Mouse (Mus musculus) myocyte (in vitro differentiated cells): ENCODE results near the gene Tdp1. TPM values are rescaled to one million over a fixed set of nuclear protein-coding genes. Genes with fewer than 3 reads are reported as not detected.

Experiments
- H3K27me3 ChIP-seq: one replicate; pipeline ENCODE4 v1.6.1; 2011; ENCODE audit not compliant: control insufficient read depth, insufficient read depth, insufficient read length
- H3K36me3 ChIP-seq: one replicate; pipeline ENCODE4 v1.6.1; 2011; ENCODE audit not compliant: control insufficient read depth, insufficient read depth
- H3K4me2 ChIP-seq: one replicate; pipeline ENCODE4 v1.6.1; 2011; ENCODE audit warnings: low read depth, control low read depth
- H3K4me3 ChIP-seq: one replicate; pipeline ENCODE4 v1.5.1; 2011; ENCODE audit warnings: mild to moderate bottlenecking, control low read depth, moderate library complexity
- H3K79me2 ChIP-seq: one replicate; pipeline ENCODE4 v1.6.1; 2011; ENCODE audit not compliant: control insufficient read depth, insufficient read depth
- H3ac ChIP-seq: one replicate; pipeline ENCODE4 v1.6.1; 2011; ENCODE audit not compliant: control insufficient read depth, insufficient read length
- CEBPB ChIP-seq: IDR thresholded peaks from 2 replicates; pipeline ENCODE4 v1.6.1; 2011; ENCODE audit warnings: mild to moderate bottlenecking, moderate library complexity; ENCODE audit not compliant: poor library complexity, insufficient read depth, severe bottlenecking
- E2F4 ChIP-seq: IDR thresholded peaks from one replicate; pipeline ENCODE4 v1.6.1; 2011; ENCODE audit warnings: mild to moderate bottlenecking, control low read depth, moderate library complexity; ENCODE audit not compliant: insufficient read depth
- MAX ChIP-seq: IDR thresholded peaks from one replicate; pipeline ENCODE4 v1.6.1; 2011; ENCODE audit warnings: low read depth, mild to moderate bottlenecking, control low read depth
- MYOD1 ChIP-seq, 3 experiments: IDR thresholded peaks; one replicate each; pipeline ENCODE4 v1.6.1; 2011; ENCODE audit warnings: control low read depth in 2 of 3, low read depth in 2 of 3, mild to moderate bottlenecking in 2 of 3, moderate library complexity in 1 of 3; ENCODE audit not compliant: insufficient read length in 2 of 3, control insufficient read depth in 1 of 3
- MYOG ChIP-seq, 3 experiments: IDR thresholded peaks; one replicate each; pipeline ENCODE4 v1.6.1; 2011; ENCODE audit warnings: control low read depth in 2 of 3, low read depth in 2 of 3, mild to moderate bottlenecking in 2 of 3; ENCODE audit not compliant: insufficient read length in 2 of 3, control insufficient read depth in 1 of 3, insufficient read depth in 1 of 3
- POLR2A ChIP-seq: IDR thresholded peaks from one replicate; pipeline ENCODE4 v1.6.1; 2011; ENCODE audit warnings: low read depth, mild to moderate bottlenecking, control low read depth, moderate library complexity; ENCODE audit not compliant: insufficient read length
- POLR2AphosphoS2 ChIP-seq: IDR thresholded peaks from one replicate; pipeline ENCODE4 v1.6.1; 2011; ENCODE audit warnings: low read depth, control low read depth; ENCODE audit not compliant: insufficient read length
- REST ChIP-seq: IDR thresholded peaks from one replicate; pipeline ENCODE4 v1.6.1; 2011; ENCODE audit warnings: mild to moderate bottlenecking, control low read depth, moderate library complexity; ENCODE audit not compliant: insufficient read depth, insufficient read length
- SRF ChIP-seq: IDR thresholded peaks from one replicate; pipeline ENCODE4 v1.6.1; 2011; ENCODE audit warnings: low read depth; ENCODE audit not compliant: control insufficient read depth, insufficient read length
- TCF12 ChIP-seq: IDR thresholded peaks from one replicate; pipeline ENCODE4 v1.6.1; 2011; ENCODE audit warnings: mild to moderate bottlenecking, control low read depth; ENCODE audit not compliant: poor library complexity, insufficient read depth, severe bottlenecking
- TCF3 ChIP-seq: IDR thresholded peaks from one replicate; pipeline ENCODE4 v1.6.1; 2011; ENCODE audit warnings: low read depth, control low read depth; ENCODE audit not compliant: insufficient read length
- USF1 ChIP-seq: IDR thresholded peaks from one replicate; pipeline ENCODE4 v1.6.1; 2011; ENCODE audit warnings: low read depth, mild to moderate bottlenecking, control low read depth, moderate library complexity
- polyA plus RNA-seq: library from polyadenylated mRNA; unstranded; fragments of >200 nt; fragmentation: generic; extraction: Trizol; gene quantifications from one replicate; pipeline ENCODE4 v1.2.1, GENCODE M21; 2012; ENCODE audit warnings: missing spikeins

Tdp1 gene
- polyA plus RNA-seq, 1 experiment, result 32.2 TPM

DNA sequence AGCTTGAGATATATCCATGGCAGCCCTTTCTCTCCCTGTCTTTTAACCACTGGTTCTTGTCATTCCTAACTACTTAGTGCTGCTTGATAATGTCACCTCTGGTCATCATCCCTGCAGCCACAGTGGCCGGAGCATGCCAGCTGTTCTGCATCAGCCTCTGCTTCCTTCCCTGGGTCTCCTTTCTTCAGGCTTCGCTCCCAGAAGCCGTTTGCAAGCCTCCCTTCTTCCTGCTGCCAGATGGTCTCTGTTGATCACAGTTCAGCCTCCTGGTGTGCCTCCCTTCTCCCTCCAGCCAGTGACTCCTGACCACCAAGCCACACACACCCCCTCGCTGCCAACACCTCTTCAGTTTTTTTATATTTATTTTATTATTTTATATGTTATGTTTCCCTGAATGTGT is 54.2 kb downstream of the Tdp1 start:
- TF ChIP-seq REST (no peak), POLR2AphosphoS2 (no peak), USF1 (no peak), MAX (no peak), CEBPB (no peak), POLR2A (no peak), TCF3 (no peak), MYOD1 (IDR thresholded peaks at IDR 0.05; ENCODE audit: control insufficient read depth in 1 of 3, insufficient read length in 2 of 3, low read depth in 2 of 3) (no peak), TCF12 (no peak), E2F4 (no peak), MYOG (IDR thresholded peaks at IDR 0.05; ENCODE audit: control insufficient read depth in 1 of 3, insufficient read depth in 1 of 3, insufficient read length in 2 of 3, low read depth in 2 of 3) (no peak), SRF (no peak)
- Histone ChIP-seq H3ac (no peak overlapping the region), H3K36me3 (peaks cover 9% of the 10 kb centered on the region), H3K4me2 (no peak overlapping the region), H3K79me2 (no peaks in the 10 kb centered on the region), H3K4me3 (no peak overlapping the region), H3K27me3 (no peaks in the 10 kb centered on the region)

DNA sequence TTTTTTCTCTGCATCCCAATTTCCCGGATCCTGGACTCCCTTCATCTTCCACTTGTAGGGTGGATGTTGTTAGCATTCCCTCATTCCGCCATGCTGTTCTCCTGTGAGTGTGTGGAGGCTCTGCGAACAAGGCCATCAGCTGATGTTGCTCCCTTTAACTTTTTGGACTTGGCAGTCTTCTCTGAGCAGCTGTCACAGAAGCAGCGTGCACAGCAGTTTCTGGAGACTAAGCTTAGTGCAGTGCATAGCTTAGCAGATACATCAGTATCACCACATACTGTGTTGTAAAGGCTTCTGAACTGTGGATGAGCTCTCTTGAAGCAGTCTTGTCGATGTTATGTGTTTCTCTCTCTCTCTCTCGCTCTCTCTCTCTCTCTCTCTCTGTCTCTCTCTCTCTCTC is 54.9 kb downstream of the Tdp1 start:
- H3K36me3 ChIP-seq, result peaks cover 9% of the 10 kb centered on the region
- H3K27me3 ChIP-seq, result no peaks in the 10 kb centered on the region
- no peak overlapping the region for H3ac ChIP-seq
- TF ChIP-seq MYOG (IDR thresholded peaks at IDR 0.05; ENCODE audit: control insufficient read depth in 1 of 3, insufficient read depth in 1 of 3, insufficient read length in 2 of 3, low read depth in 2 of 3), result no peak
- no peak for TF ChIP-seq MAX
- TF ChIP-seq TCF12, result no peak
- TF ChIP-seq USF1, result no peak
- no peak for TF ChIP-seq REST
- no peak for TF ChIP-seq MYOD1 (IDR thresholded peaks at IDR 0.05; ENCODE audit: control insufficient read depth in 1 of 3, insufficient read length in 2 of 3, low read depth in 2 of 3)
- TF ChIP-seq TCF3, result no peak
- TF ChIP-seq CEBPB, result no peak
- no peak for TF ChIP-seq POLR2A
- no peak for TF ChIP-seq POLR2AphosphoS2
- no peak for TF ChIP-seq E2F4
- no peak for TF ChIP-seq SRF
- H3K4me3 ChIP-seq, result no peak overlapping the region
- no peaks in the 10 kb centered on the region for H3K79me2 ChIP-seq
- no peak overlapping the region for H3K4me2 ChIP-seq

DNA sequence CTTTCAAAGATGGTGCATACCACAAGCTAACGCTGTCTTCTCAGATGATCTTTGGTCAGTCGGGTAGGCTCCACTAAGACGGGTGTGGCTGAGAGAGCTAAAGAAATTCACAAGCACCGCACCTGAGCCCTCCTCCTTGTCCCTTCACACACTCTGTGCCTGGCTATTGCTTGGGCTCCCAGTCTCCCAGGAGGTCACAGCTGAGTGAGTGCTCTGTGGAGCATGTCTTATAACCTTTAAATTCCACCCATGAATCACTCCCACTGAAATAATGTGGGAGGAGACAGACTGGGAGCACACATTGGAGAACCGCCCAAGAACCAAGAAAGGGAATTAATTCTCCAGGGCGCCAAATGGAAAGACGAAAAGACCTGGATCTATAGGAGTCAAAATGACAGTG is 56.4 kb downstream of the Tdp1 start:
- Histone ChIP-seq H3K4me2 (no peak overlapping the region), H3K36me3 (peaks cover 9% of the 10 kb centered on the region)
- no peak for TF ChIP-seq MYOG (IDR thresholded peaks at IDR 0.05; ENCODE audit: control insufficient read depth in 1 of 3, insufficient read depth in 1 of 3, insufficient read length in 2 of 3, low read depth in 2 of 3)
- no peak for TF ChIP-seq POLR2AphosphoS2
- TF ChIP-seq CEBPB, result no peak
- no peak for TF ChIP-seq MAX
- TF ChIP-seq USF1, result no peak
- no peak for TF ChIP-seq REST
- no peak for TF ChIP-seq POLR2A
- TF ChIP-seq SRF, result no peak
- no peak for TF ChIP-seq E2F4
- no peak for TF ChIP-seq TCF12
- no peak for TF ChIP-seq MYOD1 (IDR thresholded peaks at IDR 0.05; ENCODE audit: control insufficient read depth in 1 of 3, insufficient read length in 2 of 3, low read depth in 2 of 3)
- TF ChIP-seq TCF3, result no peak

DNA sequence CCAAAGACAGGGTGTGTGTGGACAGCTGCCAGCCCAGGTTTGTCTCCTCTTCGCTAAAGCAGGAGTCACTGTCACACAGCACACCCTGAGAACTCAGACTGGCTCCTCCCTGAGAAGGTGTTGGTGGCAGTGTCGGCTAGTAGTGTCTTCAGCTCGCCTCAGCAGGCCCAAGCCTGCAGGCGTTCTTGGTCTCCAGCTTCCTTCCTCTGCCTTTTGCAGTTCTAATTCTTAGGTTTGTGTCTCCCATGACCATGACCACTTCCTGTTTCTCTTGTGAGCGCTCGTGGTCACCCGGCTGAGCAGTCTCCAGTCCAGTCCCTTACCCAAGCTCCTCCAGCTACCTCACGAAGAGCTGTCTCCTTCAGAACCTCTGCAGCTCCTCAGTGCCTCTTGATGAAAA is 58.1 kb downstream of the Tdp1 start:
- no peak overlapping the region for H3K4me3 ChIP-seq
- peaks cover 4% of the 10 kb centered on the region for H3K36me3 ChIP-seq
- TF ChIP-seq E2F4, result no peak
- no peak for TF ChIP-seq CEBPB

More for the DNA sequence above, 56.4 kb downstream of the Tdp1 start:
- no peak overlapping the region for H3K4me3 ChIP-seq
- H3K79me2 ChIP-seq, result no peaks in the 10 kb centered on the region
- H3ac ChIP-seq, result no peak overlapping the region
- H3K27me3 ChIP-seq, result no peaks in the 10 kb centered on the region

DNA sequence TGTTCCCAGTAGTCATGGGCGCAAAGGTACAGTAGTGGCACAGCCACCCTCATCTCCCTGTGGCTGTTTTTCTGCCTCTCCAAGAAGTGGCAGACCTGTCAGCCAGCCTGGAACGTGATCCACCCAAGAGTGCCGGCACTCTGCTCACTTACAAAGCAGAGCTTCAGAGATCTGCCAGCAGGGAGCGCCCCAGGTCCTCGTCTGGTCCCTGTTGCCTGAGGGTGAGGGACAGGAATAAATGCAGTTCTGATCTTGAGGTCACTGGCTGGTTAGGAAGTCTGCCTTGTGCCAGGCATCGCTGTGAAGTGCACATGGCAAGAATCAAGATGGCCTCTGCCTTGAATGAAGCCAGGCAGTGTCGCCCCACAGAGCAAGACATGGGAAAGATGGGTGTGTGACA is 68.6 kb downstream of the Tdp1 start:
- H3K36me3 ChIP-seq, result peaks cover 2% of the 10 kb centered on the region
- no peak overlapping the region for H3K4me2 ChIP-seq
- no peak for TF ChIP-seq MAX
- TF ChIP-seq TCF12, result no peak
- no peak for TF ChIP-seq SRF
- H3ac ChIP-seq, result no peak overlapping the region
- no peaks in the 10 kb centered on the region for H3K27me3 ChIP-seq
- H3K4me3 ChIP-seq, result no peak overlapping the region
- H3K79me2 ChIP-seq, result no peaks in the 10 kb centered on the region

More for the DNA sequence above, 58.1 kb downstream of the Tdp1 start:
- H3K4me2 ChIP-seq, result no peak overlapping the region
- H3ac ChIP-seq, result no peak overlapping the region
- no peaks in the 10 kb centered on the region for H3K79me2 ChIP-seq
- H3K27me3 ChIP-seq, result no peaks in the 10 kb centered on the region

DNA sequence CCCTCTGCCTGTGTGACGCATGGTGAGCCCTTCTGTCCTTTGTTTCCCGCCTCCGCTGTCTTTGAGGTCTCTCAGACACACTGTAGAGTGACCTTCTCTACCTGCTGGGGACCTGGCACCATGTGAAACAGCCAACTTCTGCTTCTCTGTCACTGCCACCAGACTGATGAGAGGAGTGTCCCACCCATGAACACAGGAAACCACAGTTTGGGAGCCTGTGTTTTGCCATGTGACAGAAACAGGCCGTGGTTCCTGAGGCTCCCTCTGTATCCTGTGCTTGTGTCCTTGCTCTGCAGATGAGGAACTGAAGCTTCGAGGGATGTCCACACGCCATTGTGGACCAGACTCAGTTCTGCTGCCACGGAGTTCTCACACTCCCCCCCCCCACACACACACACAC is 72.1 kb downstream of the Tdp1 start:
- Histone ChIP-seq H3K4me3 (no peak overlapping the region), H3K79me2 (no peaks in the 10 kb centered on the region), H3ac (no peak overlapping the region), H3K4me2 (no peak overlapping the region), H3K36me3 (no peaks in the 10 kb centered on the region), H3K27me3 (no peaks in the 10 kb centered on the region)
- TF ChIP-seq MAX (no peak), TCF12 (no peak), REST (no peak), TCF3 (no peak), E2F4 (no peak)
